Mouse (Mus musculus) lung, embryonic 16.5 days (tissue): ENCODE results near the gene Haus5. TPM values are rescaled to one million over a fixed set of nuclear protein-coding genes. Genes with fewer than 3 reads are reported as not detected.

Experiments used
- polyA plus RNA-seq: library from polyadenylated mRNA; unstranded; fragments of >200 nt; fragmentation: Nextera tagmentation; extraction: Ambion mirVana; gene quantifications from 2 replicates; pipeline ENCODE4 v1.2.1, GENCODE M21; 2015

The Haus5 gene
- polyA plus RNA-seq, 1 experiment from 2014 or later, result 58.2 TPM

Other genes with a start within 250 kb of the Haus5 start
- 2.0 and 2.6 TPM in 2 replicates for gene Hcst, start 245.1 kb downstream of the Haus5 start, polyA plus RNA-seq
- 1.9 and 2.0 TPM in 2 replicates for gene Nfkbid, start 243.3 kb downstream of the Haus5 start, polyA plus RNA-seq
- 20.4 and 22.3 TPM in 2 replicates for gene Aplp1, start 219.5 kb downstream of the Haus5 start, polyA plus RNA-seq
- gene Kirrel2, start 207.3 kb downstream of the Haus5 start, polyA plus RNA-seq, result not detected in 2 replicates
- gene Nphs1, start 206.7 kb downstream of the Haus5 start, polyA plus RNA-seq, result not detected in 2 replicates
- 0.41 and 2.4 TPM in 2 replicates for gene Prodh2, start 171.4 kb downstream of the Haus5 start, polyA plus RNA-seq
- gene Arhgap33, start 129.9 kb downstream of the Haus5 start, polyA plus RNA-seq, result 7.6 and 7.8 TPM in 2 replicates
- gene Hspb6, start 112.8 kb downstream of the Haus5 start, polyA plus RNA-seq, result 32.0 and 34.0 TPM in 2 replicates
- 12.9 and 14.9 TPM in 2 replicates for gene Proser3, start 112.7 kb downstream of the Haus5 start, polyA plus RNA-seq
- gene Lin37, start 105.2 kb downstream of the Haus5 start, polyA plus RNA-seq, result 38.1 and 46.1 TPM in 2 replicates
- 95.5 and 96.3 TPM in 2 replicates for gene U2af1l4, start 101.7 kb downstream of the Haus5 start, polyA plus RNA-seq
- gene Gm49396, start 101.7 kb downstream of the Haus5 start, polyA plus RNA-seq, result 14.3 and 18.2 TPM in 2 replicates
- 144 and 146 TPM in 2 replicates for gene Psenen, start 101.4 kb downstream of the Haus5 start, polyA plus RNA-seq
- gene Igflr1, start 99.6 kb downstream of the Haus5 start, polyA plus RNA-seq, result 4.2 and 6.4 TPM in 2 replicates
- gene Kmt2b, start 76.3 kb downstream of the Haus5 start, polyA plus RNA-seq, result 8.7 and 10.0 TPM in 2 replicates
- 4.5 and 4.6 TPM in 2 replicates for gene Zbtb32, start 66.1 kb downstream of the Haus5 start, polyA plus RNA-seq
- gene Upk1a, start 52.1 kb downstream of the Haus5 start, polyA plus RNA-seq, result 1.8 and 1.9 TPM in 2 replicates
- 902 and 945 TPM in 2 replicates for gene Cox6b1, start 38.8 kb downstream of the Haus5 start, polyA plus RNA-seq
- not detected in 2 replicates for gene Etv2, start 29.1 kb downstream of the Haus5 start, polyA plus RNA-seq
- 106 and 110 TPM in 2 replicates for gene Rbm42, start 14.7 kb downstream of the Haus5 start, polyA plus RNA-seq
- gene Pmis2, start 6.6 kb upstream of the Haus5 start, polyA plus RNA-seq, result not detected in 2 replicates
- 0.75 and 1.4 TPM in 2 replicates for gene 2200002J24Rik, start 33.9 kb upstream of the Haus5 start, polyA plus RNA-seq
- 0.10 and 0.26 TPM in 2 replicates for gene Atp4a, start 47.2 kb upstream of the Haus5 start, polyA plus RNA-seq
- 148 and 160 TPM in 2 replicates for gene Tmem147, start 64.5 kb upstream of the Haus5 start, polyA plus RNA-seq
- gene Gapdhs, start 78.7 kb upstream of the Haus5 start, polyA plus RNA-seq, result 0.45 and 0.58 TPM in 2 replicates
- gene Sbsn, start 86.5 kb upstream of the Haus5 start, polyA plus RNA-seq, result 1.5 and 2.6 TPM in 2 replicates
- gene Dmkn, start 98.8 kb upstream of the Haus5 start, polyA plus RNA-seq, result 12.6 and 21.0 TPM in 2 replicates
- gene Krtdap, start 122.9 kb upstream of the Haus5 start, polyA plus RNA-seq, result 3.7 and 18.1 TPM in 2 replicates
- gene Ffar2, start 158.8 kb upstream of the Haus5 start, polyA plus RNA-seq, result 0.35 and 0.67 TPM in 2 replicates
- not detected in 2 replicates for gene Ffar3, start 191.2 kb upstream of the Haus5 start, polyA plus RNA-seq
- not detected in 2 replicates for gene Ffar1, start 196.6 kb upstream of the Haus5 start, polyA plus RNA-seq
- gene Cd22, start 215.3 kb upstream of the Haus5 start, polyA plus RNA-seq, result 0.15 and 0.16 TPM in 2 replicates
- gene Mag, start 249.9 kb upstream of the Haus5 start, polyA plus RNA-seq, result 0.23 and 0.28 TPM in 2 replicates